ENCODE assay signal across 20 mouse cellular contexts in the genomic region with DNA sequence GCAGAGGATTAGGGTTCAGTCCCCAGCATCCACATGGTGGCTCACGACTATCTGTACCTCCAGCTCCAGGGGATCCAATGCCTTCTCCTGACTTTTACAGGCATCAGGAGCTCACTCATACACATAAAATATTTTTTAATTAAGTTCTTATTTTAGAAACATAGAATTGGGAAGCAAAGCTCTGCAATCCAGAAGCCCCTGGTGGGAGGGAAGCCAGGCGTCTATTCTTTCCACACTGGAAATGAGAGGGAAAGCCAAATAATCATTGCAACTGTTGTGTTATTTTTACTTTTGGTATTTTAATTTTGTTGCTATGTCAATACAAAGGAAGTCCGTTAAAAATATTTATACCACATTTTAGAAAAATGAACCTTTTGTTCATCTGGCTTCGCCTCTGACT. TPM values are rescaled to one million over a fixed set of nuclear protein-coding genes. Genes with fewer than 3 reads are reported as not detected.
A peak's percentile ranks its signal among the peaks of the same experiment; 100 is the strongest.
DNase-seq lines count a peak whose midpoint lies in the region; TF ChIP-seq lines count a peak whose summit lies in the region.
"Had no signal": no experiment of that assay in that cellular context is flagged by ENCODE, and none has a peak within 500 bp of the region (broad histone marks: within the 10 kb centered on the region; RNA-seq: fewer than 3 reads in every experiment).

No protein-coding gene starts in this region.

- DNase-seq in heart, adult 11 months: peak; percentile 22
- no peak for DNase-seq in heart, postnatal 25 days (ENCODE audit: low spot score)
- peak; percentile 23 to 35 for DNase-seq in layer of hippocampus, adult 2 months (ENCODE audit: low spot score in 2 of 2)
- no peak for DNase-seq in layer of hippocampus, postnatal 25 days (ENCODE audit: extremely low spot score in 1 of 2, low spot score in 1 of 2)
- peak; percentile 20 to 51 for DNase-seq in layer of hippocampus, postnatal 14 days (ENCODE audit: low spot score in 2 of 2)
- DNase-seq in layer of hippocampus, adult 8-10 months (ENCODE audit: low spot score in 2 of 2): no peak
- DNase-seq: adrenal gland, adult 8-10 months; adrenal gland, postnatal 14 days; adrenal gland, postnatal 36 days; B cell, adult 2 months; cerebellum, adult 11-12 months; cerebellum, adult 2 months; cerebellum, adult 9-10 months; cerebellum, postnatal 10 days; cerebellum, postnatal 25 days had no signal

- TF ChIP-seq CTCF in layer of hippocampus, adult 2 months (conservative IDR thresholded peaks at IDR 0.05): 0 out of 2 replicates have a peak, but pooled peaks have one; percentile 15

- intact Hi-C loops in heart, postnatal 25 days (cut with DNase I): no loop called here

- no peak overlapping the region for H3K4me3 ChIP-seq in layer of hippocampus, adult 2 months
- H3K4me3 ChIP-seq: embryonic facial prominence, embryonic 10.5 days; embryonic facial prominence, embryonic 12.5 days; forebrain, embryonic 13.5 days; forebrain, embryonic 15.5 days had no signal

- no peak overlapping the region for H3K27ac ChIP-seq in layer of hippocampus, adult 2 months
- H3K27ac ChIP-seq: embryonic facial prominence, embryonic 10.5 days; embryonic facial prominence, embryonic 12.5 days; forebrain, embryonic 13.5 days; forebrain, embryonic 15.5 days had no signal

RNA-seq across cellular contexts. Expression of a gene that starts 35.8 kb away (rescaled TPM):
- 1 to 10 TPM; 1.5 to 2.2 TPM for total RNA-seq in heart, postnatal 25 days (2021)
- total RNA-seq in layer of hippocampus, adult 2 months (2021): 10 to 100 TPM; 62.3 to 64.1 TPM
- total RNA-seq in layer of hippocampus, postnatal 25 days (2021): 10 to 100 TPM; 72.5 to 74.0 TPM
- total RNA-seq in layer of hippocampus, postnatal 14 days (2021): 10 to 100 TPM; 69.9 to 72.9 TPM
- total RNA-seq in layer of hippocampus, adult 8-10 months (2022): 10 to 100 TPM; 55.3 to 61.3 (median 57.6) TPM
- total RNA-seq: CH12.LX had no signal

Comparison
In these comparisons a context has a peak if more than half of its experiments do, and no peak if none do; other contexts are left out.
1. DNase-seq: peak in heart, adult 11 months (single experiment), layer of hippocampus, adult 2 months (2 of 2) and layer of hippocampus, postnatal 14 days (2 of 2); none in heart, postnatal 25 days (single experiment), layer of hippocampus, postnatal 25 days (0 of 2) and layer of hippocampus, adult 8-10 months (0 of 2).
2. RNA of a gene that starts 35.8 kb away (total RNA-seq): 72.5 to 74.0 TPM in layer of hippocampus, postnatal 25 days, 69.9 to 72.9 TPM in layer of hippocampus, postnatal 14 days, 62.3 to 64.1 TPM in layer of hippocampus, adult 2 months and 55.3 to 61.3 TPM in layer of hippocampus, adult 8-10 months; 1.5 to 2.2 TPM in heart, postnatal 25 days; every median in the first group is over 10 times any median in the second.